Comparison of ENCODE assay signal across 11 mouse cellular contexts in the genomic region with DNA sequence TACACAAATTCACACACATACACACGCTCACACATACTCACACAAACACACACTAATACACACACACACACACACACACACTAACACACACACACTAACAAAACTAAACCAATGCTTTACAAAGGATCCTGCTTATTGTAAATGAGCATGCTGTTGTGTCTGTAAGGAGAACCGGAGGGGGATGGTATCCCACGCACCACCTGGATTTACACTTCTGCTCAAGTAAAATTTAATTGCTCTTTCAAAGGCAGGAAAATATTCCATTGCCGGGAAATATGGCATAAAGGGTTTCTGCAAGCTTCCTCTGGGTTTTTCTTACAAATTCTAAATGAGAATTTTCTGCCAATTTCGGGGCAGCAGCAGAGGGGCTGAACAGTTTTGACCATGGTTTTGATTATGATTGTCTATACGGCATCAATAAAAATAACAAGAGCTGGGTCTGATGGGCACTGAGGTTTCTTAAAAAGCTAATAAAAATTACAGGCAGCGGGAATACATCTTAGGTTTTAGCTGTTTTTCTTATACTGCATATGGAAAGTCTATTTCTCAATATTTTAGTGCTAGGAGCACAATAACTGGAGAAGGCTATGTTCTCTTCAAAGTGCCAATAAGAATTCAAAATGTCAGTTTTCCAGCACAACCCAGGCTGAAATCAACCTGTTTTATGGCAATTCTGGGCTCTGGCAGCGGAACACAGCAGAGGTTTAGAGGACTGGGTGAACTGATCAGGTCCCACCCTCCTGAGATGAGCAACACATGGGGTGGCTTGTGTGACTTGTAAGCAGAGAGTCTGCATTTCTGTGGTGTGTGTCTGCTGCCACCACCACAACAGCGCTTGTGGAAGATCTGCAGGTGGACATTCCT.
DNase-seq lines count a peak whose midpoint lies in the region; TF ChIP-seq lines count a peak whose summit lies in the region.
"Had no signal": no experiment of that assay in that cellular context is flagged by ENCODE, and none has a peak within 500 bp of the region (broad histone marks: within the 10 kb centered on the region; RNA-seq: fewer than 3 reads in every experiment).

No protein-coding gene starts in this region.

- no peaks in the 10 kb centered on the region for H3K4me1 ChIP-seq in cerebellum, adult 2 months (ENCODE audit: control insufficient read depth, insufficient read depth, low read length)

- no peak for TF ChIP-seq CTCF in cerebellum, adult 2 months (IDR thresholded peaks at IDR 0.05; ENCODE audit: borderline replicate concordance, insufficient read depth, low read depth, low read length)

- TF ChIP-seq POLR2A in cerebellum, adult 2 months (IDR thresholded peaks at IDR 0.05; ENCODE audit: borderline replicate concordance, insufficient read depth, low read length), result no peak

- no peaks in the 10 kb centered on the region for H3K27me3 ChIP-seq in cerebellum, adult 2 months (ENCODE audit: control insufficient read depth, insufficient read depth, low read length)
- H3K27me3 ChIP-seq: embryonic facial prominence, embryonic 13.5 days had no signal

- peak; percentile 86 for DNase-seq in heart, adult 11 months
- DNase-seq in heart, postnatal 4 days, result no peak
- DNase-seq in right cerebral cortex, adult 18-20 months, result peak; percentile 79
- DNase-seq in right cerebral cortex, postnatal 4 days, result no peak
- DNase-seq in layer of hippocampus, adult 9-11 months, result peak; percentile 86
- peak; percentile 61 to 71 for DNase-seq in right cerebral cortex, postnatal 36 days (ENCODE audit: low spot score in 2 of 2)
- no peak for DNase-seq in cerebellum, adult 2 months
- DNase-seq: cerebellum, postnatal 36 days; heart, adult 18-20 months; heart, postnatal 14 days had no signal

- H3K4me3 ChIP-seq in cerebellum, adult 2 months (replicated peaks; ENCODE audit: insufficient read depth, low read depth, low read length), result no peak overlapping the region
- H3K4me3 ChIP-seq: embryonic facial prominence, embryonic 13.5 days had no signal

- no peak overlapping the region for H3K27ac ChIP-seq in cerebellum, adult 2 months (ENCODE audit: insufficient read depth, low read length)
- H3K27ac ChIP-seq: embryonic facial prominence, embryonic 13.5 days had no signal

- WGBS in cerebellum, adult 2 months, result 88% methylated on average over 9 of the region's 9 CpGs

Comparison
In these comparisons a context has a peak if more than half of its experiments do, and no peak if none do; other contexts are left out.
1. DNase-seq: peak in heart, adult 11 months (single experiment), right cerebral cortex, adult 18-20 months (single experiment), layer of hippocampus, adult 9-11 months (single experiment) and right cerebral cortex, postnatal 36 days (2 of 2); none in heart, postnatal 4 days (single experiment), right cerebral cortex, postnatal 4 days (single experiment) and cerebellum, adult 2 months (0 of 2).